Mouse (Mus musculus) central nervous system, embryonic 14 days (tissue): ENCODE measurements around the gene Dennd5b. TPM values are rescaled to one million over a fixed set of nuclear protein-coding genes. Genes with fewer than 3 reads are reported as not detected.

Source experiments
- polyA plus RNA-seq: library from polyadenylated mRNA; depleted of rRNA; stranded (reverse); fragments of >200 nt; gene quantifications from 2 replicates; pipeline ENCODE4 v1.2.3, GENCODE M21; 2012; rRNA removed

Dennd5b gene
- polyA plus RNA-seq = 9.8 and 11.3 TPM in 2 replicates

GRCm38 (mm10) chr6:149101076-149101942 is at the start of gene Dennd5b:
Dennd5b (minus strand) TSS chr6:149101680.

GRCm38 (mm10) chr6:149139471-149139870 is 38.0 kb upstream of the Dennd5b start, which contains the start of gene Etfbkmt:
Etfbkmt (plus strand) TSS chr6:149139849.

GRCm38 (mm10) chr6:149129870-149130269 is 28.4 kb upstream of the Dennd5b start, which contains the start of gene Gm10203:
Gm10203 (plus strand) TSS chr6:149130170.

GRCm38 (mm10) chr6:148946409-148946742 is 155.1 kb downstream of the Dennd5b start, which contains the start of gene Sinhcaf:
Sinhcaf (minus strand) TSS chr6:148946467.

Other genes with a start within 250 kb of the Dennd5b start
- 30.9 and 31.1 TPM in 2 replicates for gene Caprin2, start 205.4 kb downstream of the Dennd5b start, polyA plus RNA-seq
- gene Sinhcaf, start 155.2 kb downstream of the Dennd5b start, polyA plus RNA-seq = 42.3 and 56.8 TPM in 2 replicates
- not detected in 2 replicates for gene Gm10203, start 28.5 kb upstream of the Dennd5b start, polyA plus RNA-seq
- 7.1 and 8.0 TPM in 2 replicates for gene Etfbkmt, start 38.2 kb upstream of the Dennd5b start, polyA plus RNA-seq
- gene Amn1, start 87.0 kb upstream of the Dennd5b start, polyA plus RNA-seq = 64.7 and 77.2 TPM in 2 replicates
- 9.1 and 9.5 TPM in 2 replicates for gene Resf1, start 207.7 kb upstream of the Dennd5b start, polyA plus RNA-seq